Mouse (Mus musculus) embryonic fibroblast, embryonic 13.5 days (primary cell): Measurements from ENCODE around the gene Tent5b.

ENCODE experiments used
- CTCF ChIP-seq: IDR thresholded peaks from 2 replicates; pipeline ENCODE4 v1.5.1; 2011; ENCODE audit warnings: mild to moderate bottlenecking, control low read depth, low read length, moderate library complexity, borderline replicate concordance; ENCODE audit not compliant: insufficient read depth
- POLR2A ChIP-seq: IDR thresholded peaks from 2 replicates; pipeline ENCODE4 v1.6.1; 2011; ENCODE audit warnings: low read depth, mild to moderate bottlenecking, control low read depth, low read length, moderate library complexity

GRCm38 (mm10) chr4:133536081-133536480, 56.1 kb downstream of the Tent5b start:
- TF ChIP-seq CTCF (no peak), POLR2A (no peak)
